Comparison of ENCODE assay signal across 9 mouse cellular contexts in genomic region chr9:47440128-47440527, GRCm38 (mm10).
DNase-seq lines count a peak whose midpoint lies in the region; ATAC-seq and TF ChIP-seq lines count a peak whose summit lies in the region.
"Had no signal": no experiment of that assay in that cellular context is flagged by ENCODE, and none has a peak within 500 bp of the region (broad histone marks: within the 10 kb centered on the region; RNA-seq: fewer than 3 reads in every experiment).

No protein-coding gene starts in this region.

- no peaks in the 10 kb centered on the region for H3K9me3 ChIP-seq in lung, embryonic 14.5 days (ENCODE audit: low read depth, low read length)
- H3K9me3 ChIP-seq in limb, embryonic 12.5 days = no peaks in the 10 kb centered on the region
- H3K9me3 ChIP-seq in stomach, embryonic 14.5 days (ENCODE audit: control insufficient read depth, low read depth, low read length) = no peaks in the 10 kb centered on the region

- no peaks in the 10 kb centered on the region for H3K4me1 ChIP-seq in lung, embryonic 14.5 days (ENCODE audit: insufficient read depth)
- peaks cover 7% of the 10 kb centered on the region; the same call in 1 of the 2 replicates for H3K4me1 ChIP-seq in limb, embryonic 12.5 days (replicated peaks)
- H3K4me1 ChIP-seq in stomach, embryonic 14.5 days (ENCODE audit: control insufficient read depth, insufficient read depth, low read length) = no peaks in the 10 kb centered on the region

- TF ChIP-seq CTCF in lung, embryonic 14.5 days (IDR thresholded peaks at IDR 0.05; ENCODE audit: low read depth) = peak; percentile 52

- peak; percentile 15 for DNase-seq in adrenal gland, postnatal 14 days
- no peak for DNase-seq in adrenal gland, adult (ENCODE audit: inconsistent age in 2 of 2, low spot score in 1 of 2)
- peak; percentile 51 for DNase-seq in lung, embryonic 14.5 days
- no peak for DNase-seq in lung, adult 18-20 months
- no peak for DNase-seq in left cerebral cortex, adult 9 months (ENCODE audit: low spot score in 2 of 2)
- DNase-seq in spleen, postnatal 10 days (ENCODE audit: low spot score in 2 of 2) = no peak

- H3K4me2 ChIP-seq in lung, embryonic 14.5 days = peak overlapping the region; percentile 53
- peak overlapping the region; percentile 47 for H3K4me2 ChIP-seq in limb, embryonic 12.5 days
- H3K4me2 ChIP-seq in stomach, embryonic 14.5 days (replicated peaks; ENCODE audit: low read depth, low read length) = peak overlapping the region; percentile 32

- H3K9ac ChIP-seq in lung, embryonic 14.5 days = no peak overlapping the region
- H3K9ac ChIP-seq in limb, embryonic 12.5 days (replicated peaks) = no peak overlapping the region
- H3K9ac ChIP-seq in stomach, embryonic 14.5 days (replicated peaks; ENCODE audit: low read depth, low read length) = no peak overlapping the region
- H3K9ac ChIP-seq: liver, embryonic 14.5 days had no signal

- no peaks in the 10 kb centered on the region for H3K36me3 ChIP-seq in lung, embryonic 14.5 days (ENCODE audit: insufficient read depth)
- no peaks in the 10 kb centered on the region for H3K36me3 ChIP-seq in limb, embryonic 12.5 days
- no peaks in the 10 kb centered on the region for H3K36me3 ChIP-seq in stomach, embryonic 14.5 days (ENCODE audit: control insufficient read depth, insufficient read depth, low read length)

- no peak for ATAC-seq in lung, embryonic 14.5 days (ENCODE audit: insufficient read depth)
- no peak for ATAC-seq in limb, embryonic 12.5 days (ENCODE audit: insufficient number of reproducible peaks, insufficient read depth, low FRiP score, low TSS enrichment, low read depth)
- ATAC-seq in stomach, embryonic 14.5 days (ENCODE audit: insufficient number of reproducible peaks, insufficient read depth, low FRiP score, low read depth) = no peak

- 20% methylated on average over 6 of the region's 6 CpGs for WGBS in lung, embryonic 14.5 days
- 32% methylated on average over 6 of the region's 6 CpGs for WGBS in limb, embryonic 12.5 days
- WGBS in stomach, embryonic 14.5 days = 29% methylated on average over 6 of the region's 6 CpGs

- H3K27me3 ChIP-seq in lung, embryonic 14.5 days (ENCODE audit: insufficient read depth, low read length) = no peaks in the 10 kb centered on the region
- peaks cover 4% of the 10 kb centered on the region; the same call in 1 of the 2 replicates for H3K27me3 ChIP-seq in limb, embryonic 12.5 days
- H3K27me3 ChIP-seq in stomach, embryonic 14.5 days (ENCODE audit: control insufficient read depth, insufficient read depth, low read length) = 0 out of 2 replicates have a peak, but pooled peaks cover 2% of the 10 kb centered on the region

- no peak overlapping the region for H3K4me3 ChIP-seq in lung, embryonic 14.5 days (ENCODE audit: low read depth, low read length)
- peak overlapping the region; percentile 15; the same call in 1 of the 2 replicates for H3K4me3 ChIP-seq in limb, embryonic 12.5 days (replicated peaks)
- H3K4me3 ChIP-seq in stomach, embryonic 14.5 days (ENCODE audit: low read depth, low read length) = no peak overlapping the region

- H3K27ac ChIP-seq in lung, embryonic 14.5 days (ENCODE audit: low read depth) = no peak overlapping the region
- H3K27ac ChIP-seq in limb, embryonic 12.5 days = no peak overlapping the region
- no peak overlapping the region for H3K27ac ChIP-seq in stomach, embryonic 14.5 days (ENCODE audit: low read length)
- H3K27ac ChIP-seq: liver, embryonic 14.5 days had no signal

Comparison
In these comparisons a context has a peak if more than half of its experiments do, and no peak if none do; other contexts are left out.
1. DNase-seq: peak in adrenal gland, postnatal 14 days (single experiment) and lung, embryonic 14.5 days (single experiment); none in adrenal gland, adult (0 of 2), lung, adult 18-20 months (0 of 2), left cerebral cortex, adult 9 months (0 of 2) and spleen, postnatal 10 days (0 of 2).
2. Peak in every context shown above with its lines, with median percentiles within 50 percentile points of each other: H3K4me2 ChIP-seq.